Mouse (Mus musculus): Measurements from ENCODE around the gene Olfr48. TPM values are rescaled to one million over a fixed set of nuclear protein-coding genes. Genes with fewer than 3 reads are reported as not detected.

Olfr48 gene
- polyA plus RNA-seq, 1 experiment from 2014 or later, result not detected

Other genes starting within 250 kb of the Olfr48 start
- not detected in 2 replicates for gene Olfr1247, start 234.1 kb downstream of the Olfr48 start, polyA plus RNA-seq (2014; fragmentation: Nextera tagmentation; extraction: Ambion mirVana)
- gene Olfr1248, start 230.0 kb downstream of the Olfr48 start, polyA plus RNA-seq (2014; fragmentation: Nextera tagmentation; extraction: Ambion mirVana), result not detected in 2 replicates
- not detected in 2 replicates for gene Olfr1249, start 213.2 kb downstream of the Olfr48 start, polyA plus RNA-seq (2014; fragmentation: Nextera tagmentation; extraction: Ambion mirVana)
- not detected in 2 replicates for gene Olfr1250, start 186.7 kb downstream of the Olfr48 start, polyA plus RNA-seq (2014; fragmentation: Nextera tagmentation; extraction: Ambion mirVana)
- not detected in 2 replicates for gene Olfr1251, start 176.3 kb downstream of the Olfr48 start, polyA plus RNA-seq (2014; fragmentation: Nextera tagmentation; extraction: Ambion mirVana)
- gene Olfr1252, start 123.2 kb downstream of the Olfr48 start, polyA plus RNA-seq (2014; fragmentation: Nextera tagmentation; extraction: Ambion mirVana), result not detected in 2 replicates
- not detected in 2 replicates for gene Olfr1253, start 91.1 kb downstream of the Olfr48 start, polyA plus RNA-seq (2014; fragmentation: Nextera tagmentation; extraction: Ambion mirVana)
- not detected in 2 replicates for gene Olfr1254, start 54.6 kb downstream of the Olfr48 start, polyA plus RNA-seq (2014; fragmentation: Nextera tagmentation; extraction: Ambion mirVana)
- gene Olfr1255, start 36.2 kb downstream of the Olfr48 start, polyA plus RNA-seq (2014; fragmentation: Nextera tagmentation; extraction: Ambion mirVana), result not detected in 2 replicates
- gene Olfr1256, start 6.7 kb downstream of the Olfr48 start, polyA plus RNA-seq (2014; fragmentation: Nextera tagmentation; extraction: Ambion mirVana), result not detected in 2 replicates
- not detected in 2 replicates for gene Olfr1257, start 30.2 kb upstream of the Olfr48 start, polyA plus RNA-seq (2014; fragmentation: Nextera tagmentation; extraction: Ambion mirVana)
- gene Olfr1258, start 79.1 kb upstream of the Olfr48 start, polyA plus RNA-seq (2014; fragmentation: Nextera tagmentation; extraction: Ambion mirVana), result not detected in 2 replicates
- not detected in 2 replicates for gene Olfr1259, start 100.5 kb upstream of the Olfr48 start, polyA plus RNA-seq (2014; fragmentation: Nextera tagmentation; extraction: Ambion mirVana)
- 0.47 TPM in 1 of 2 replicates, not detected in the other for gene Olfr1260, start 126.1 kb upstream of the Olfr48 start, polyA plus RNA-seq (2014; fragmentation: Nextera tagmentation; extraction: Ambion mirVana)
- not detected in 2 replicates for gene Olfr1261, start 143.0 kb upstream of the Olfr48 start, polyA plus RNA-seq (2014; fragmentation: Nextera tagmentation; extraction: Ambion mirVana)
- gene Olfr1262, start 151.9 kb upstream of the Olfr48 start, polyA plus RNA-seq (2014; fragmentation: Nextera tagmentation; extraction: Ambion mirVana), result not detected in 2 replicates
- gene Olfr1263, start 163.9 kb upstream of the Olfr48 start, polyA plus RNA-seq (2014; fragmentation: Nextera tagmentation; extraction: Ambion mirVana), result not detected in 2 replicates
- gene Olfr1264, start 177.4 kb upstream of the Olfr48 start, polyA plus RNA-seq (2014; fragmentation: Nextera tagmentation; extraction: Ambion mirVana), result not detected in 2 replicates
- gene Olfr1265, start 187.1 kb upstream of the Olfr48 start, polyA plus RNA-seq (2014; fragmentation: Nextera tagmentation; extraction: Ambion mirVana), result not detected in 2 replicates
- not detected in 2 replicates for gene Olfr140, start 215.4 kb upstream of the Olfr48 start, polyA plus RNA-seq (2014; fragmentation: Nextera tagmentation; extraction: Ambion mirVana)